Mouse (Mus musculus) olfactory bulb, adult 2 months (tissue): ENCODE measurements around the gene Samd11.

ENCODE experiments used
- CTCF ChIP-seq: fragments of 200-500 bp; IDR thresholded peaks from 2 replicates; pipeline ENCODE4 v1.5.1; 2012; ENCODE audit warnings: low read depth, mild to moderate bottlenecking, low read length, moderate library complexity; ENCODE audit not compliant: insufficient read depth
- POLR2A ChIP-seq: fragments of 200-500 bp; IDR thresholded peaks from 2 replicates; pipeline ENCODE4 v1.6.1; 2012; ENCODE audit warnings: mild to moderate bottlenecking, low read depth, low read length, moderate library complexity; ENCODE audit not compliant: insufficient read depth

DNA sequence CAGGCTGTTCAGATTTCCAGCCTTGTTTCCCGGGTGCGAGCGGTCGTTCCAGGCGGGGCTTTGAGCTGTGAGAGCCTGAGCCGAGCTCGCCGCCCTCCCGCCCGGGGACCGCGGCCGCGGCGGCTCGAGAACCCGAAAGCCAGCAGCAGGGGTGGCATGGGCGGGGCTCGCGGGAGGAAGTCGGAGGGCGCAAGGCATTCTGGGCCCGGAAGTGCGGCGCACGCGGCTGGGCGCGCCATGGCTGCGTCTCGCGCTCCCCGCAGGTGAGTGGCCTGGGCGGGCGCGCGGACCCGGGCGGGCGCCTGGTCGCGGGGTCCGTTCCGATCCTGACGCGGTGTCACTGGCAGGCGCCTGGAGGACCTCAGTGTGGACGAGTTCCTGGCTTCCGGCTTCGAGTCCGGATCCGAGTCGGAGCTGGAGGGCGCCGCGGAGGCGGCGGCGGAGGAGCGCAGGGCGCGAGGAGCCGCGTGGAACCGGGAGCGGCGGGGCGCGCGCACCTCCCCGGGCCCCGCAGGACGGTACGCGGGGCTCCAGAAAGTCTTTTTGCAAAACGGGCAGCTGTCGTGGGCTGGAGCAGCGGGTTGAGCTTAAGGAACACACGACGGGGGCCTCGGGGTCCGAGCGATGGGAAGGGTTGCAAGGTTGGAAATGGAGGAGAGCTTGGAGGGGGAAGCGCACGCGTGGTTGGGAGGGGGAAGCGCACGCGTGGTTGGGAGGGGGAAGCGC is 19.5 kb downstream of the Samd11 start, which contains the start of gene Noc2l:
- no peak for TF ChIP-seq CTCF
- TF ChIP-seq POLR2A = peak; percentile 73
